Mouse (Mus musculus) testis, adult 2 months (tissue): ENCODE results near the gene Atg101.

ENCODE experiments used
- CTCF ChIP-seq: fragments of 200-500 bp; IDR thresholded peaks from 2 replicates; pipeline ENCODE4 v1.5.1; 2012; ENCODE audit warnings: low read depth, mild to moderate bottlenecking, inconsistent platforms, low read length, moderate library complexity; ENCODE audit not compliant: control insufficient read depth, insufficient read depth, insufficient replicate concordance
- POLR2A ChIP-seq: fragments of 200-500 bp; IDR thresholded peaks from 2 replicates; pipeline ENCODE4 v1.6.1; 2012; ENCODE audit warnings: low read depth, mild to moderate bottlenecking, inconsistent platforms, low read length, moderate library complexity; ENCODE audit not compliant: control insufficient read depth

DNA sequence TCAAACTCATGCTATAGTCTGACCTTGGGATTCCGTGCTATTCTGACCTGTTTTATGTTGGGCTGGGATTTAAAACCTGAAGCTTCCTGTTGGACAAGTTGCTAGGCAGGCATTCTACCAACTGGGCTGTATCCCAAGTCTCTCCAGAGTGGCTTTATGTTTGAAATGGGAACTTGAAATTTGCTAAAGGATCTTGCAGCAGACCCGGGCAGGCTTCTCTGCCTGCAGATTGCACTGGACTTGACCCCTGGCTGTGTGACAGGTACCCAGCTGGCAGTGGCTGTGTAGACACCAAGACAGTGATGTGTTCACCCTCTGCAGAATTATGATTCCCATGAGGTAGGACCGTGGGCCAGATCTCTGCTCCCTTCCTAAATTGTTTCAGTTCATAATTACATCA, 7.9 kb downstream of the Atg101 start:
- no peak for TF ChIP-seq CTCF
- no peak for TF ChIP-seq POLR2A
